Mouse (Mus musculus) retina, adult 2 months (tissue): ENCODE results near the gene Pkp3.

Experiments used
- DNase-seq: peaks from one replicate; pipeline ENCODE4 v3.0.0-alpha.2; 2012; ENCODE audit warnings: low read depth, low spot score

Pkp3 gene

DNA sequence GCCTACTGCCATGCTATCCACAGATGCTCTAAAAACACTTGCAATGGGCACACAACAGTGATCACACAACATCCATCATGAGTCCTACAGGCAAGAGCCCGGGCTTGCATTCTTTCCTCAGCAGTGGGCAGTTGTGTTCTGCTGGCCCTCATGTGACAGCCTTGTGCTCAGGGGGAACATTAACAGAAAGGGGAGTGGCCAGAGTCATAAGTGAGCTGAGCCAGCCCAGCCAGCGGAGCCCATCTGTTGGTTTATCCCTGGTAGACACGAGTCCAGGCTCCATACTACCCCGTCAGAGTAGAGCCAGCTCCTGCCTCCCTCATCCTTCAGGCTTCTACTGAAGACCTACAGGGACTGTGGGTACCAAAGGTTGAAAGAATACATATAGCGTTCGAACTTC, 15.9 kb downstream of the Pkp3 start:
- no peak for DNase-seq

- no peak for DNase-seq
Observed at GRCm38 (mm10) chr7:141094487-141095205, 16.6 kb downstream of the Pkp3 start.

DNA sequence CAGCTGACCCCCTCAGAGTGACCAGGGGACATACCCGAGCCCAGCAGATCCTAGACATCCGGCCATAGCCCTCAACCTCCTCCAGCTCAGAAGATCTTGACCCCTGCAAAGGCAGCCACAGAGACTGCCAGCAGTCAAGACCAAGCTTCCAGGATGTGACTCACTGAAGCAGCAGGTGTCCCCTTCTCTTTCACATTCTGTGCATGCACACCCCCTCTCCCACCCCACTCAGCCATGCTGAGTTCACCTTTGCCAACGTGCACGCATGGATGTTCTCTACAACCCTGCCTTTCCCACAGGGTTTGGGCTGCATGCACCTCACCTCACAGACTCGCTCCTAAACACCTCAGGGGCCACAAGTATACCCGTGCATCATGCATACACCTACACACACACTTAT, 18.0 kb downstream of the Pkp3 start:
- DNase-seq, result no peak

DNA sequence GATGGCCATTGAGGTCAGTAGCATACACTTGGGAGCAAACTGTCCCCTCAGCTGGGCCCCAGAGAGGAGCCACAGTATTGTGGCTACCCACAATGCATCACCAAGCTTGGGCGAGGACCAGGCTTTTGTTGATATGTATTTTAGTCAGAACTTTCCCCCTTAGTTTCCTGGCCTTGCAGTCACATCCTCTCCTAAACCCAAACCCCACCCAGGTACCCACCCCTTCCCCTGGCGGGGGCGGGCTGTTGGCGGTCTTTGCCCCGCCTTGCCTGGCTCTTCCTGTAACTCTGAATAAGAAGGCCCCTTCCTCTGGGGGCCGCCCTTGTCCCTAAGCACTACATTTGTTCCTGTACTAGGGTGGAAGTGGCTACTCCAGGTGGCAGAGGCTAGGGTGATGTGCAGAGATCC, 18.6 kb downstream of the Pkp3 start:
- DNase-seq, result no peak

GRCm38 (mm10) chr7:141097177-141097576, 19.2 kb downstream of the Pkp3 start:
- no peak for DNase-seq

- DNase-seq, result no peak
Observed at GRCm38 (mm10) chr7:141099911-141100691, 22.1 kb downstream of the Pkp3 start, which contains the start of gene Sigirr. Gene Sigirr (minus strand): TSS chr7:141100572.

GRCm38 (mm10) chr7:141103161-141103560, 25.1 kb downstream of the Pkp3 start:
- DNase-seq, result no peak

GRCm38 (mm10) chr7:141115874-141116273, 37.9 kb downstream of the Pkp3 start:
- no peak for DNase-seq

GRCm38 (mm10) chr7:141117636-141118035, 39.6 kb downstream of the Pkp3 start, which contains the start of gene Ano9:
Gene Ano9 (minus strand): TSS chr7:141117806.
- no peak for DNase-seq

GRCm38 (mm10) chr7:141119487-141119886, 41.5 kb downstream of the Pkp3 start:
- no peak for DNase-seq

GRCm38 (mm10) chr7:141120605-141121004, 42.6 kb downstream of the Pkp3 start:
- DNase-seq, result no peak

- no peak for DNase-seq
Observed at GRCm38 (mm10) chr7:141121051-141121531, 43.1 kb downstream of the Pkp3 start.

- no peak for DNase-seq
Observed at GRCm38 (mm10) chr7:141122245-141122644, 44.2 kb downstream of the Pkp3 start, which contains the start of gene Ptdss2. Gene Ptdss2 (plus strand): TSS chr7:141122382.

- DNase-seq, result peak; percentile 73
Observed at GRCm38 (mm10) chr7:141122689-141123516, 44.9 kb downstream of the Pkp3 start.

- no peak for DNase-seq
Observed at GRCm38 (mm10) chr7:141123517-141123856, 45.5 kb downstream of the Pkp3 start.

GRCm38 (mm10) chr7:141131024-141131820, 53.2 kb downstream of the Pkp3 start:
- DNase-seq, result peak; percentile 73

DNA sequence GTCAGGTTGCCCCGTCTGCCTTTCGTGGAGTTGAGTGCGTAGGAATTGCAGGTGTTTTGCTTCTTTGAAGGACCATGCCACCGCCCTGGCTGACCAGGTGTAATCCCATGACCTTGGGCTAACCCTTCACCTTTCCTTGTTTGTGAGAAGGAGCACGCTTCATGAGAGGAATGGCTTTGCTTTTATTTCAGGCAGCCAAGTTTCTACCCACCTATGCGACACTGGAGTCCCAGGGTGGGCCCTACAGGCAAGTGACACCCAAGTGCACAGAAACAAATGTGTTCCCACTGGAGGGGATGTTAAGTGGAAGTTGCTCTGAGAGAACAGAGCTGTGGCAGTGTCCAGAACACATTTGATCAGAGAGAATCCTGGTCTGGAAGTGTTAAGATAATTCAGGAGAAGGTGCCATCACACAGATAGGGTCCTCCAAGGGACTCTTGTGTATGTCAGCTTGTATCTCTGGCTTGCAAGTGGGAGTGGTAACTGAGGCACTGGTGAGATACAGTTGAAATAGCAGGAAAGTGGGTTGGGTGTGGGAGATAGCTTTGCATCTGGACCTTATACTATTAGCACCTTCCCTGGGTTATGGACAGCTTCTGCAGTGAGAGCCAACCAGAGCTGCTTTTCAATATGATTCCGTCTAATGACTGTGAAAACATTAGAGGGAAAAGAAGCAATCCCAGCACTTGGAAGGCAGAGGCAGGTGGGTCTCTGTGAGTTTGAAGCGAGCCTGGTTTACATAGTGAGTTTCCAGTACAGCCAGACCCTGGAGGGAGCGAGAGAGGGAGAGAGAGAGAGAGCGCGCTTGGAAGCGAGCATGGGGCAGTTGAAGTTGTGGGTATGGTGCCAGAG, 54.1 kb downstream of the Pkp3 start:
- no peak for DNase-seq
